Mouse (Mus musculus): ENCODE results near the gene Zscan25. TPM values are rescaled to one million over a fixed set of nuclear protein-coding genes. Genes with fewer than 3 reads are reported as not detected.
"Not testable (repeated sequence)": the region's sequence is repeated elsewhere in the genome, so short reads cannot be mapped to it uniquely, and the experiment has no call there.

The Zscan25 gene
- polyA plus RNA-seq, 1 experiment from 2014 or later: 0.54 TPM

- peaks cover 79% of the 10 kb centered on the region for H3K36me3 ChIP-seq (replicated peaks; ENCODE audit: control insufficient read depth, insufficient read depth)
- H3K27me3 ChIP-seq (ENCODE audit: control insufficient read depth, insufficient read depth, low read length): no peaks in the 10 kb centered on the region
- H3K4me3 ChIP-seq (replicated peaks; ENCODE audit: low read length): no peak overlapping the region
- no peak overlapping the region for H3K9ac ChIP-seq
- no peak for ATAC-seq (ENCODE audit: low FRiP score)
- H3K4me1 ChIP-seq (replicated peaks; ENCODE audit: control insufficient read depth, insufficient read depth, low read length): no peaks in the 10 kb centered on the region
- H3K9me3 ChIP-seq (ENCODE audit: control insufficient read depth, low read length): no peaks in the 10 kb centered on the region
- H3K27ac ChIP-seq: no peak overlapping the region
- no peak for DNase-seq (ENCODE audit: low spot score)
- no peak overlapping the region for H3K4me2 ChIP-seq (replicated peaks)
- WGBS: 98% methylated on average over 16 of the region's 16 CpGs
Observed at GRCm38 (mm10) chr5:145290697-145291096, 10.4 kb downstream of the Zscan25 start.

GRCm38 (mm10) chr5:145292398-145292797, 12.1 kb downstream of the Zscan25 start:
- H3K36me3 ChIP-seq (replicated peaks; ENCODE audit: control insufficient read depth, insufficient read depth): peaks cover 62% of the 10 kb centered on the region
- no peak overlapping the region for H3K9ac ChIP-seq
- no peak for ATAC-seq (ENCODE audit: low FRiP score)
- DNase-seq (ENCODE audit: low spot score): no peak
- WGBS: 94% methylated on average over 6 of the region's 6 CpGs
- no peaks in the 10 kb centered on the region for H3K4me1 ChIP-seq (replicated peaks; ENCODE audit: control insufficient read depth, insufficient read depth, low read length)
- H3K27me3 ChIP-seq (ENCODE audit: control insufficient read depth, insufficient read depth, low read length): no peaks in the 10 kb centered on the region
- H3K4me3 ChIP-seq (replicated peaks; ENCODE audit: low read length): no peak overlapping the region
- H3K4me2 ChIP-seq (replicated peaks): no peak overlapping the region
- no peaks in the 10 kb centered on the region for H3K9me3 ChIP-seq (ENCODE audit: control insufficient read depth, low read length)
- no peak overlapping the region for H3K27ac ChIP-seq

GRCm38 (mm10) chr5:145300469-145300868, 20.2 kb downstream of the Zscan25 start:
- no peaks in the 10 kb centered on the region for H3K27me3 ChIP-seq (ENCODE audit: control insufficient read depth, insufficient read depth, low read length)
- H3K4me1 ChIP-seq (replicated peaks; ENCODE audit: control insufficient read depth, insufficient read depth, low read length): no peaks in the 10 kb centered on the region
- no peak for DNase-seq (ENCODE audit: low spot score)
- no peak overlapping the region for H3K9ac ChIP-seq
- no peak overlapping the region for H3K4me2 ChIP-seq (replicated peaks)
- no peak overlapping the region for H3K4me3 ChIP-seq (replicated peaks; ENCODE audit: low read length)
- no peaks in the 10 kb centered on the region for H3K9me3 ChIP-seq (ENCODE audit: control insufficient read depth, low read length)
- no peak overlapping the region for H3K27ac ChIP-seq
- H3K36me3 ChIP-seq (replicated peaks; ENCODE audit: control insufficient read depth, insufficient read depth): no peaks in the 10 kb centered on the region
- no peak for ATAC-seq (ENCODE audit: low FRiP score)

- H3K4me3 ChIP-seq (replicated peaks; ENCODE audit: low read length); H3K27me3 ChIP-seq (ENCODE audit: control insufficient read depth, insufficient read depth, low read length); ATAC-seq (ENCODE audit: low FRiP score); H3K9ac ChIP-seq; H3K36me3 ChIP-seq (replicated peaks; ENCODE audit: control insufficient read depth, insufficient read depth); H3K9me3 ChIP-seq (ENCODE audit: control insufficient read depth, low read length); H3K4me2 ChIP-seq (replicated peaks); H3K4me1 ChIP-seq (replicated peaks; ENCODE audit: control insufficient read depth, insufficient read depth, low read length); H3K27ac ChIP-seq; DNase-seq (ENCODE audit: low spot score): not testable (repeated sequence)
- 70% methylated on average over 4 of the region's 4 CpGs for WGBS
Observed at GRCm38 (mm10) chr5:145301796-145302195, 21.5 kb downstream of the Zscan25 start.

GRCm38 (mm10) chr5:145302424-145302823, 22.1 kb downstream of the Zscan25 start:
- DNase-seq (ENCODE audit: low spot score) (no peak), ATAC-seq (ENCODE audit: low FRiP score) (no peak)
- Histone ChIP-seq H3K27ac (no peak overlapping the region), H3K27me3 (ENCODE audit: control insufficient read depth, insufficient read depth, low read length) (no peaks in the 10 kb centered on the region), H3K4me1 (replicated peaks; ENCODE audit: control insufficient read depth, insufficient read depth, low read length) (no peaks in the 10 kb centered on the region), H3K4me3 (replicated peaks; ENCODE audit: low read length) (no peak overlapping the region), H3K36me3 (replicated peaks; ENCODE audit: control insufficient read depth, insufficient read depth) (no peaks in the 10 kb centered on the region), H3K4me2 (replicated peaks) (no peak overlapping the region), H3K9me3 (ENCODE audit: control insufficient read depth, low read length) (no peaks in the 10 kb centered on the region), H3K9ac (no peak overlapping the region)
- 80% methylated on average over 1 of the region's 1 CpGs for WGBS

GRCm38 (mm10) chr5:145306953-145307352, 26.7 kb downstream of the Zscan25 start:
- not testable (repeated sequence) for H3K4me1 ChIP-seq (replicated peaks; ENCODE audit: control insufficient read depth, insufficient read depth, low read length); H3K9me3 ChIP-seq (ENCODE audit: control insufficient read depth, low read length); DNase-seq (ENCODE audit: low spot score); H3K27ac ChIP-seq; ATAC-seq (ENCODE audit: low FRiP score); H3K9ac ChIP-seq; H3K27me3 ChIP-seq (ENCODE audit: control insufficient read depth, insufficient read depth, low read length); H3K36me3 ChIP-seq (replicated peaks; ENCODE audit: control insufficient read depth, insufficient read depth); H3K4me2 ChIP-seq (replicated peaks); H3K4me3 ChIP-seq (replicated peaks; ENCODE audit: low read length)
- 93% methylated on average over 4 of the region's 4 CpGs for WGBS

GRCm38 (mm10) chr5:145307811-145308210, 27.5 kb downstream of the Zscan25 start:
- not testable (repeated sequence) for ATAC-seq (ENCODE audit: low FRiP score); H3K27me3 ChIP-seq (ENCODE audit: control insufficient read depth, insufficient read depth, low read length); H3K9ac ChIP-seq; DNase-seq (ENCODE audit: low spot score); H3K4me2 ChIP-seq (replicated peaks); H3K4me3 ChIP-seq (replicated peaks; ENCODE audit: low read length); H3K4me1 ChIP-seq (replicated peaks; ENCODE audit: control insufficient read depth, insufficient read depth, low read length); H3K9me3 ChIP-seq (ENCODE audit: control insufficient read depth, low read length); H3K36me3 ChIP-seq (replicated peaks; ENCODE audit: control insufficient read depth, insufficient read depth); H3K27ac ChIP-seq
- WGBS: 80% methylated on average over 3 of the region's 3 CpGs

- ATAC-seq (ENCODE audit: low FRiP score) (no peak), DNase-seq (ENCODE audit: low spot score) (no peak)
Observed at GRCm38 (mm10) chr5:145313845-145314244, 33.5 kb downstream of the Zscan25 start.

GRCm38 (mm10) chr5:145317141-145317540, 36.8 kb downstream of the Zscan25 start:
- DNase-seq (ENCODE audit: low spot score) (no peak), ATAC-seq (ENCODE audit: low FRiP score) (no peak)
- no peaks in the 10 kb centered on the region for H3K4me1 ChIP-seq (replicated peaks; ENCODE audit: control insufficient read depth, insufficient read depth, low read length)

More at GRCm38 (mm10) chr5:145313845-145314244, 33.5 kb downstream of the Zscan25 start:
- H3K4me1 ChIP-seq (replicated peaks; ENCODE audit: control insufficient read depth, insufficient read depth, low read length): no peaks in the 10 kb centered on the region
- no peak overlapping the region for H3K27ac ChIP-seq
- no peak overlapping the region for H3K9ac ChIP-seq
- H3K4me3 ChIP-seq (replicated peaks; ENCODE audit: low read length): no peak overlapping the region
- H3K9me3 ChIP-seq (ENCODE audit: control insufficient read depth, low read length): 0 out of 2 replicates have a peak, but pooled peaks cover 14% of the 10 kb centered on the region
- no peaks in the 10 kb centered on the region for H3K36me3 ChIP-seq (replicated peaks; ENCODE audit: control insufficient read depth, insufficient read depth)
- no peaks in the 10 kb centered on the region for H3K27me3 ChIP-seq (ENCODE audit: control insufficient read depth, insufficient read depth, low read length)
- no peak overlapping the region for H3K4me2 ChIP-seq (replicated peaks)

GRCm38 (mm10) chr5:145338756-145339155, 58.5 kb downstream of the Zscan25 start:
- ATAC-seq (ENCODE audit: low FRiP score); DNase-seq (ENCODE audit: low spot score): not testable (repeated sequence)

More at GRCm38 (mm10) chr5:145317141-145317540, 36.8 kb downstream of the Zscan25 start:
- Histone ChIP-seq H3K4me3 (replicated peaks; ENCODE audit: low read length) (no peak overlapping the region), H3K27me3 (ENCODE audit: control insufficient read depth, insufficient read depth, low read length) (no peaks in the 10 kb centered on the region), H3K9ac (no peak overlapping the region), H3K4me2 (replicated peaks) (no peak overlapping the region), H3K27ac (no peak overlapping the region), H3K9me3 (ENCODE audit: control insufficient read depth, low read length) (peaks cover 19% of the 10 kb centered on the region; the same call in 1 of the 2 replicates), H3K36me3 (replicated peaks; ENCODE audit: control insufficient read depth, insufficient read depth) (no peaks in the 10 kb centered on the region)
- 89% methylated on average over 1 of the region's 1 CpGs for WGBS

More at GRCm38 (mm10) chr5:145338756-145339155, 58.5 kb downstream of the Zscan25 start:
- H3K4me1 ChIP-seq (replicated peaks; ENCODE audit: control insufficient read depth, insufficient read depth, low read length); H3K4me2 ChIP-seq (replicated peaks); H3K27me3 ChIP-seq (ENCODE audit: control insufficient read depth, insufficient read depth, low read length); H3K9ac ChIP-seq; H3K27ac ChIP-seq; H3K9me3 ChIP-seq (ENCODE audit: control insufficient read depth, low read length); H3K4me3 ChIP-seq (replicated peaks; ENCODE audit: low read length); H3K36me3 ChIP-seq (replicated peaks; ENCODE audit: control insufficient read depth, insufficient read depth): not testable (repeated sequence)

Measured in hindbrain, embryonic 14.5 days (tissue).